Mouse (Mus musculus) megakaryocyte progenitor cell, adult 5-6 weeks (primary cell): ENCODE data around the gene Slc25a48. TPM values are rescaled to one million over a fixed set of nuclear protein-coding genes. Genes with fewer than 3 reads are reported as not detected.

Experiments
- ATAC-seq: replicated peaks from 2 replicates; pipeline ENCODE4 v1.8.0; 2016; ENCODE audit warnings: mild to moderate bottlenecking, moderate TSS enrichment, inconsistent platforms; ENCODE audit not compliant: poor library complexity
- total RNA-seq, 2 experiments: library from RNA; stranded (forward) in 1 of 2; stranded (reverse) in 1 of 2; fragments of 157-497, 149-512 nt in 1 of 2; fragments of 200-1000 nt in 1 of 2; gene quantifications; 2 replicates each; pipeline versions ENCODE4 v1.2.3 to v1.2.4; 2015 to 2017

Gene Slc25a48
- total RNA-seq, 2 experiments from 2014 or later: not detected

DNA sequence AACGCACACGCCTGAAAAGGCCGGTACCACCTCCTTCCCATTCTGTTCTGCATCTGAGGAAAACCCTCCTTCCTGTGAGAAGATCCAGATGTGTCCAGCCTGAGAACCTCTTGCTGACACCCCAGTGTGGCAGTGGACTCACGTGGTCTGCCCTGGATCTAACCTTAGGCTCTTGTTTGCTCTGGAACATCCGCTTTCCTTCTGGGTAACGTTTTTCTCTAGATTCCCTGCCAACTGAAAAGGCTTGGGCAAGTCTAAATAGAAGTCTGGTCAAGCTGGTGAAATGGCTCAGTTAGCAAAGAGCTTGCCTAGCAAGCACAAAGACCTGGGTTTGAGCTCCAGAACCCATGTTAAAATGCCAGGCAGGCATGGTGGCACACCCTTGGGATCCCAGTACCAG lies 6.8 kb downstream of the Slc25a48 start:
- no peak for ATAC-seq

DNA sequence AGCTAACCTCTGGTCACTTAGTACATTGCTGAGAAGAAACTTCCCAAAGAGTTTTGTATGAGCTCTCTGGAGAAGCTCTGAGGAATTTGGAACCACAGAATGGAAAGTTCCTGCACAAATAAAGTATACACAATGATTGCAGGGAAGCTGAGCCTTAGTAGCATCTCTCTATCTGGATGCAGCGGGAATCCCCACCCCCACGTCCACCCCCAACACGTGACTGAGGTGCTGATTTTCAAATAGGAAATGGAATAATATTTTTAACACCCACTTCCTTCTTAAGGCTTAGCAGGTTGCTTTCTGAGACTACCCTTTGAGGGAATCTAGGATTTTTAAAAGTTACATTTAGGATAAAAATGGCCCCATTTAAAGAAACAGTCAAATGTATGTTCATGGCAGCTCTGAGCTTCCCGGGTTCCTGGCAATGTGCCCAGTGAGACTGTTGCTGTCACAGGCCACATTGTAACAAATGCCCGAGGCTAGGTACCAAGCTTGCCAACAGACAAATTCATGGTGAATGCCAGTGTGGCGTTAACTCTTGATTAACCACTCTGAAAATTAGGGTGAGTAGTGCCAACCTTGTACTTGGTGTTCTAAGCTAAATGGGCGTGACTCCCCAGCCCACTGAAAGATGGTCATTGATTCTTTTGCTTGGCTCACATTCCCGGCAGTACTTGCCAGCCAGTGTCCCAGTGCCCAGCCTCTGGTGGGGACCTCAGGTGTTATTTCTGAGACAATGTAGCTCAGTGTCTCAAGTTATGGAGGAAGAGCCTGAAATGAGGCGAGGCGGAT lies 11.3 kb downstream of the Slc25a48 start:
- ATAC-seq: no peak

DNA sequence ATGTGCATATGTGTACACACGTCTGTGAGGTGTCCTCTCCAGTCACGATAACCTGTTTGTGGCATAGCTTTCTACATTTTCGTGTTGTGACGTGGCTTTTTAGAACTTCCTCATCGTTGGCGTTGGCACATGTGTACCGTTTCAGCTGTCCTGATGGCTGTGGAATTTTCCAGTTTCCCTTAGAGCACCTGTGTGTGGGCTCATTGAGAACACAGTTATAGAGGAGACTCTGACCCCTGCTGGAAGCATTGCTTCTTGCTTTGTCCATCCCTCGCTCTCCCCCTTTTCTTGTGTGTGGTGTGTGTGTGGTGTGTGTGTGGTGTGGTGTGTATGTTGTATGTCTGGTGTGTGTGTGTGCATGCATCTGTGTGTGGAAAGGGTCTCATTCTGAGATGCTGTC lies 11.9 kb downstream of the Slc25a48 start:
- ATAC-seq: no peak

DNA sequence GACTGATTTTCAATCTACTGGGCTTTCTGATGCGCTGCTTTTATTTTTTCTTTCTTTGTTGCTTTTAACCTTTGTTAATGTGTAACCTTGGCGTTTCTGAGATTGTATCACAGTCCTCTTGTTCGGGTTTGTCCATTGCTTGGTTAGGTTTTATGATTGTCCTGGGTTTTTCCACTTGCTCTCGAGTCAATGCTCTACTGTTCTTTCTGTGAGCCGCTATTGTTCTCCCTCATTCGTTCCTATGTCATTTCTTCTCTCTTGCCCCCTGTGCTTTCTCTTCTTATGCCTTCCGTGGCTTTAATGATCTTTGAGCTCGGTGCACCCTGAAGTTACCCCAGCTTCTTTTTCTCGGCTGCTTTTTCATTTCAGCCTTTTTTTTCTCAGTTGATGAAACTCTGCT lies 19.8 kb downstream of the Slc25a48 start:
- ATAC-seq: no peak

DNA sequence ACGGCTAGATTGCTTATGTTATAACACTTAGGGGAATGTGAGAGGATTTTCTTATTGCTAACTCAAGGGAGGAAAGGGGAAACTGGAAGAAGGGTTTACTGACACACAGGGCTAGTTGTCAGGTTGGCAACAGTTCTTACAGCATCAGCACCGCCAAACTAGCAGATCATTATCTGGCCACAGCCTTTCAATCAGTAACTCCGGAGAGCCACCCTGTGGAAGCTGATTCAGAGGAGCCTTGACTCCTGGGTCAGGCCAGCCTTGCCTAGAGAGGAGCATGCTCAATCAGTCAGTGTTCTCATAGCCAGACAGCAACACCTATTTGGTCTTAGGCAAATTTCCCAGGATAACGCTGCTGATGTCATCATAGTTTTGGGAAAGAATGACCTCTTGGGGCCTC lies 23.3 kb downstream of the Slc25a48 start:
- ATAC-seq: no peak

DNA sequence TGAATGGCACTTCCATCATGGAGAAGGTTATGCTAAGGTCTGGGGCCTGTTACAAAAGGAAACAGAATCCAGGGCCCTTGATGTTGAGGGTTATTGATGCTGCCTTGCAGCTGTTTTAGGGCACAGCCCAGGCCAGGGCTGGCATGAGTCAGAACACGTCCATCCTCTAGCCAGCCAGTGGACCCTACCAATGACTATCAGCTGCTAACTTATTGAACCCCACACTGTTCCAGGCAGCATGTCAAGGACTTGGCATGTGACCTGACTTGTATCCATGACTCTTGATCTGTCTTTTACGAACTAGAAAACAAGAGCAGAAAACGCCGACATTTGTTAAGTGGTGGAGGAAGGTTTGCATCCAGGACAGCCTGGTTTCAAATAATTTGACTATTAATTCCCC lies 24.6 kb downstream of the Slc25a48 start:
- no peak for ATAC-seq

DNA sequence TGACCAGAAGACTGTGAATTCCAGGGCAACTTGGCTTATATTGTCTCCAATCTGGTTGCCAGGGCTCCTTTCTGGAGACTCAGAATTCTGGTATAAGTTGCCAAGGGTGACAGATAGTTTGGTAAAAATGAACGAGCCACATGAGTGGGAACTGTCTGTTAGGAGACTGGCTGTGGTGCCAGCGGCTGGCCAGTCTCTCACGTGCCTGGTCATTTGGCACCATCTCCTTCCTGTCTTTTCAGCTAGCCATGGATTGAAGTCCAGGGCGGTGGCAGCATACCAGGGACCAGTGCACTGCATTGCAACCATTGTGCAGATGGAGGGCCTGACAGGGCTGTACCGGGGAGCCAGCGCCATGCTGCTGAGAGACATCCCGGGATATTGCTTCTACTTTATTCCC lies 25.1 kb downstream of the Slc25a48 start:
- no peak for ATAC-seq

DNA sequence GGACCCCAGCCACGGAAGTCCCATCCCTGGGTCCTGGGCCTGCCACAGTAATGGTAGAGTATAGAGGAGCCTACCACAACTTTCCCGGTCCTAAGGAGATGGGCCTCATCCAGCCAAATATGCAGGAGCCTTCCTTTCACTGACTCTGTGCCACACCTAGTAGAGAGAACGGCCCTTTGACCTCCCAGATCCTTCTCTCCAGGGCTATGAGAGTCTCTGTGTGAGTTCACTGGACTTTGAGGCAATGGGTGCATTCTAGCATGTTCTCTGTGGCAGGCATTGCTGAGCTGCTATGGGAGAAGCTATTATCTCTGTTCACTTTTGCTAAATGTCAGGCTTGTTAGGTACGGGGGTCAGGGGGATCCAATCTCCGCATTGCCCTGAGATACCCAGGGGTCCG lies 25.6 kb downstream of the Slc25a48 start:
- no peak for ATAC-seq

DNA sequence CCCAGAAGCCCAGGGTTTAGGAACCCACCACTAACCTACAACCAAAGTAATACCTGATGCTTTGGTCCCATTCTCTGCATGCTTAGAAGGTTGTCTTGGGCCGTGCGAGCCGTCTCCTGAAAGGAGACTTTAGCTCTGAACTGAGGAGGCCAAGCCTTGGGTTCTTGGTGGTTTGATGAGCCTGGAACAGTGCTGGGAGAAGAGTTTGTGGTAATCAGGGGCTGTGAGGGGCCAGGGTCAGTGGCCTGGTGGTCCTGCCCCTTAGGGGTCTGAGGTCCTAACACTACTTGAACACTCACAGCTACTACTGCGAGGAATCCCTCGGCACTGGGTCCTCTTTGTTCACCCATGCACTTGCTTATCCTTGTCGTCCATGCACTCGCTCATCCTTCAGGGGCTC lies 29.6 kb downstream of the Slc25a48 start:
- no peak for ATAC-seq

DNA sequence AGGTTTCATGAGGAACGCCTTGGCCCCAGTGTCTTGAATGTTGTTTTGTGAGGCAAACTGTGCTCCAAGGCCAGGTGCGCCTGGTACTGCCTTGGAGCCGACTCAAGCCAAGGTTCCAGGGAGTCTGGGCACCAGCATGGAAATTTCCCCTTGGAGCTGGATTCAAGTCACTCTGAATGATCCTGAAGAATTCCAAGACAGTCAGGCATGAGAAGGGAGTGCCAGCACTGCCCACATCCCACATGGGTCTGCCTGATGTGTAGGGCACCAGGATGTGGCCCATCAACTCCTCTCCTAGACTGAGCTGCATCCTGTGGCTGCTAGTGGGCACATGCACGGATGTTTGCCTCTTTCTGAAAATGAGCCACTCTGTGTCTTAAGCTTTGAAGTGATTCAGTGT lies 30.4 kb downstream of the Slc25a48 start:
- ATAC-seq: no peak

DNA sequence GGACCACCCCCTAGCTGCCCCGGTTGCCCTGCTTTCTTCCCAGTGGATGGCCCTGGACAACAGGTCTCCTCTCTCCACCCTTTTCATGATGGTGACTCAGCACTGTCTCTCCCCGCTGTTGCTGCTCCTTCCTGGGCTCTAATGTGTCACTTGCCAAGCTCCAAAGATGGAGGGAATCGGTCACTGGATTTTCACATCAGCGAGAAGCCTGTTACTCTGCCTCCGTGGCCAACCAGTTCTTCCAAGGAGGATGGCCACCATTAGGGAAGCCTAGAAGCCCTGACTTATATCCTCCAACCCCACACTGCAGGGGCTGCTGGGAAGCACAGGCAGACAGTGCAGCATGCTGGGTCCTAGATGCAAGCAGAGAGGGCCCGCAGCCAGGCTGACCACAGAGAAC lies 33.1 kb downstream of the Slc25a48 start:
- no peak for ATAC-seq

DNA sequence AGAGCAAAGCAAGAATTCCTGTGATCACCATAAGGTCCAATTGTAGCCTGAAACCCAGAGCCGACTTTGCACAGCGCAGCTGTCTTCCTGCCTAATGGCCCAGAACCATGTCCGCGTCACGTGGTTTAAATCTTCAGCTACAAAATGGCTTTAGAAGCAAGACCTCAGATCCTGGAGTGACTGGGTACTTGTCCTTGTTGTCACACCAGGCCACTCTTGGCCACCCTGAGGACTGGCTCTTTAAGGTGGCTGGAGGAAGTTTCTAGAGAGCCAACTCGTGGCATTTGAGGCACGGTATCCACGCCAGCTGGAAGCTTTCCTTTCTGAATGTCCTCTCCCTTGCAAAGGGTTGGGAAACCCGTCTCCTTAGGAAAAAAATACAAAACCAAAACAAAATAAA lies 33.8 kb downstream of the Slc25a48 start:
- ATAC-seq: no peak

DNA sequence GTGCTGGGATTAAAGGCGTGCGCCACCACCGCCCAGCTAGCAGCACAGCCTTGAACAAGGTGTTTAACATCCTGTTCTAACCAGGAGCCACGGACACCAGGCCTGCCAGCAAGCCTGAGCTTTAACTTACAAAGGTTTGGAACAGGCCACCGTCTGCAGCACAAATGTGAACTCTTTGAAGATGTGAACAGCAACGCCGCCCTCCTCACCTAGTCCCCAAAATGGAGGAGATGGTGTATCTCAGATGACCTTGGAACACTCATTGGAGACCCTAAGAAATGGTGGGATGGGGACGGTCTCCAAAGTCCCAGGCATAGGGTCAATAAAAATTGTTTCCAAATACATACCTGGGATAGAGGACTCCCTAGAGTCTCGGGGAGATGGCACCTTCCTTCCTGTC lies 34.5 kb downstream of the Slc25a48 start:
- ATAC-seq: no peak

DNA sequence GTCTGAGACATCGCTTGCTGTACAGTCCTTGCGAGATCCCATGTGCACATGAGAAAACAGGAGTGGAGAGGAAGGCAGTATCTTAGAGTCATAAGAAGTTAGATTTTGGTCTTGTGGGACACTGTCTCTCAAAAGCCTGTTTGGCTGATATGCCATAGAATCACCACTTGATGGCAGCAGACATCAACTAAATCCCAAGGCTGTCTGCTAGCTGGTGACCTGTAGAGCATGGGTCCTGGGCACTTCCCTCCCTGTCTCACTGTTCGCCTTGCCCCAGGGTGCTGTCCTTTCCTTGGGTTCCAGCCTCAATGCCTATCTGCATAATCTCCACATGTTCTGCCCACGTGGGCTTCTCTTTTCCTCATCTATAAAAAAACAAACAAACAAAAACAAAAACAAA lies 37.2 kb downstream of the Slc25a48 start:
- peak; percentile 84 for ATAC-seq

DNA sequence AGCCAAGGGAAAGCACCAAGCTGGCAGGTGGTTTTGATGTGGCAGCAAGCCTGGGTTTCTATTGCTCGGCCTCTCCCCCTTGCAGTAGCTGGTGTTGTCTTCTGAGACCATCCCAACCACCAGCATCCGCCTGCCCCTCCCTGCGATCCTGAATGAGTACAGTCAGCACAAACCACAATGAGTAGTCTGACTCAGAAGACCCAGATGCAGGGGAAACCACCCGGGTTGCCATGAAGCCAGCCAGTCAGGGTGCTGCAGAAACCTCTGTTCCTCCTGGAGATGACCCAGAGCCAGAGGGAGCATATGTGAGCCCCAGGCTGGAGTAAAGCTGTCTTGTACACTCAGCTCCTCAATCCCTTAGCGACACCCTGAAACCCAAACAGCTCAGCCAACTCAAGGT lies 38.6 kb downstream of the Slc25a48 start:
- peak; percentile 81 for ATAC-seq

DNA sequence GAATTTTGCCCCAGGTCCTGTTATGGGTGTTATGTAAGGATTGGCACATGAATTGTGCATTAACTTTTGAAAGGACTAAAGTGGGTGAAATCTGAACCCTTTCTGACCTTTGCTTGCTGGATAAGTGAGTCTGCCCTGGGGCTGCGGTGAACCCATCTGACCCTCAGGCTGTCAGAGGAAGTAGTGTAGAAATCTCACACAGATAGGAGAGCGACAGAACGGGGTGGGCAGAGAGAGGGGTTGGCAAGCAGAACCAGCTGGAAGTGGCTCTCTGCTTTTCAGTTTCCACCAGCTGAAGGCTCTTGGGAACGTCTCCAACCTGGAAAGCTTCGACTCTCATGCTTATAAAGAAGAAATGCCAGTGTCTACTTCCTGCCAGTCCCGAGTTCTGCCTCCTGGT lies 39.1 kb downstream of the Slc25a48 start:
- peak; percentile 63 for ATAC-seq

DNA sequence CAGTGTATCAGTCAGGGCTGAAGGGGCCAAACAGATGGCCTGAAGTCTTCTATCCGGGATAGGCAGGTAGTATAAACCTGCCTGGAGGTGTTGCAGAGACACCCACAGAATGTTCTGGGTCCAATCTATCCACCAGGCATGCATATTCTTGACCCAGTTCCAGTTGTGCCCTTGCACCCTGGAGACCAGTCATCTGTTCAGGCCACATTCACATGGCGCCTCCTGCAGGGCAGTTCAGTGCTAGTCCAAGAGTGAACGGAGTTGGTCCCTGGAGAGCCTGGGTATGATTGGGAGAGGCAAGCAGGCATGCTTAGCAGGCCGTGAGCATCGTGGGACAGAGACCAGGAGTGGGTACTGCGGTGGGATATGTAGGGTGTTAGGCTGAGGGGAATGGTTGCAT lies 39.9 kb downstream of the Slc25a48 start:
- no peak for ATAC-seq

DNA sequence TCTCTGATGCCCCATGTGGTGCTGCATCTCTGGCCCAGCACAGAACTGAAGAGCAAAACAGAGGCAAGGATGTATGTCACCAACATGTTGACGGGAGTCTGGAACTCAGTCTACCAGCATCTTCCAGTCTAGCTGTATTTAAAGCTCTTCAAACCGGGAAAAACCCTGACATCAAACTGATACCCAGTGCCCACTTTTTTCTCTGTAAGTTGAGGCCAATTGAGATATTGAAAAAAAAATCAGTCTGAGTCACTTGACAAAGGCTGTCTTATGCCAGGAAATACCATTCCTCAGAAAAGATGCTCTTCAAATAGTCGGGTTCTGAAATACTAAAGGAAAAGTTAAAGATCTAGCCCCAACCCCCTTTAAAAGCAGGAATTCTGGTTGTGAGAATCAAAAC lies 44.0 kb downstream of the Slc25a48 start, which contains the start of gene Il9:
TSS of gene Il9 (minus strand) at position 101 of the 400 bp plus-strand sequence.
- ATAC-seq: no peak

DNA sequence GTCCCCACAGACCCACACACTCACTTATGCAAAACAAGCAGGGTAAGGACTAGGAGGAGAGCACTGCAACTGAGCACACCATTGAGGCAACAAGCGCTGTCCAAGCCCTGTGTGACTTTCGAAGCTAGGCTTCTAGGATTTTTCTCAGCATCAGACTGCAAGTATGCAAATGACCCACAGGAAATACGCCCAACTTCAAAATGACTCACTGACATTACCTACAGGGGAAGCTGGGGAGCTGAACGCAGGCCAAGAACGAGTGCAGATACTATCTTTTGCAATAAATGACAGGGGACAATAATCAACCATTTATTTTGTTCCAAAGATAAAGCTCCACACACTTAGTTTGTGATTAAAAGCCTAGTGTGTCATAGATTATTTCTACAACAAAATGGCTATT lies 49.9 kb downstream of the Slc25a48 start:
- no peak for ATAC-seq

DNA sequence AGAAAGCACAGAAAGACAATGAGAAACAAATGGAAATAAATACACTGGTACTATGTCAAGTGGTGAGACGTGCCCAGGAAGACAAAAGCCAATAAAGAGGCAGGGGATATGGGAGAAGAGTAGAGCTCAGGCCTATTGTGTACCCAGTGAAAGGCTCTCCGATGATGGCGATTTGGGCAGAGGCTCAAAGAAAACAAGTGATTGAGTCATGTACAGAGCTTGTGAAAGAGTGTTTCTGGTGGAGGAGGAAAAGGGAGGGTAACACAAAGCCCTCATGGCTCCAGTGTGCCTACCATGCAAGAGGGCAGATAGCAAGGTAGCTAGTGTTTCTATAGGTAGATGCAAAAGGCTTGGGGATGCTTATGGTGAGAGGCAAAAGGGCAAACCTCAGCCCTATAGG lies 56.3 kb downstream of the Slc25a48 start:
- ATAC-seq: no peak

DNA sequence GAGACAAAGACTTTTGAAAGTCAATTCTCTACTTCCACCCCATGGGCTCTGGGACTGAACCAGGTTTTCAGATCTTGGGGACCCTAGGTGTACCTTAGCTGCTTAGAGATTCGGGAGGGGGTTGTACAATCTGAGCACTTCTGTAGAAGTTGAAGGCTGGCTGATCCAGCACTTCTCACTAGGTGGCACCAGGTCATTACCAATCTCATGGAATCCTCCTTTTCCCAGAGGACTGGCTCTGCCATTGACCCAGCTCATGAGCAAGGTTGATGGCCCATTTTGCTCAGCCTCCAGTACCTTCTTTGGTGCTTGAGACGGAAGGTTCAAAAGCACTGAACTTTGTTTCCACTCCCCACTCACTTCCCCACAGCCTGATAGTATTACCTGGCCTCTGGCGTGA lies 62.0 kb downstream of the Slc25a48 start:
- no peak for ATAC-seq

DNA sequence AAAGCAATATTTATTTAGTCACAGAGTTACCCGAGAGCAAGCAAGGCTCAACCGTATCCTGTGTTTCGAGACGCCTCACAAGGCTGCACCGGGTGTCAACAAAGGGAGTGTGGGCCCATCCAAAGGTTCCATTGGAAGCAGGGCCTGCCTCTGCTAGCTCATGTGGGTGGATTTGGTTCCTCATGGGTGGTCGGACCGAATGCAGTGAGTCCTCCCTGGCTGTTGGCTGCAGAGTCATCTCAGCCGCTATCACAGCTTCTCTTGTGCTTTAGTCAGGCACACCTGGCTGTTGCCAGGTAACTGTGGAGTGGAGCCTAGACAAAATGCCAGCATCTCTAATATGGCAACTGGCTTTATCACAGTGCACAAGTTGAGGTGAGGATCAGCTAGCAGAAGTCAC lies 62.5 kb downstream of the Slc25a48 start:
- no peak for ATAC-seq

DNA sequence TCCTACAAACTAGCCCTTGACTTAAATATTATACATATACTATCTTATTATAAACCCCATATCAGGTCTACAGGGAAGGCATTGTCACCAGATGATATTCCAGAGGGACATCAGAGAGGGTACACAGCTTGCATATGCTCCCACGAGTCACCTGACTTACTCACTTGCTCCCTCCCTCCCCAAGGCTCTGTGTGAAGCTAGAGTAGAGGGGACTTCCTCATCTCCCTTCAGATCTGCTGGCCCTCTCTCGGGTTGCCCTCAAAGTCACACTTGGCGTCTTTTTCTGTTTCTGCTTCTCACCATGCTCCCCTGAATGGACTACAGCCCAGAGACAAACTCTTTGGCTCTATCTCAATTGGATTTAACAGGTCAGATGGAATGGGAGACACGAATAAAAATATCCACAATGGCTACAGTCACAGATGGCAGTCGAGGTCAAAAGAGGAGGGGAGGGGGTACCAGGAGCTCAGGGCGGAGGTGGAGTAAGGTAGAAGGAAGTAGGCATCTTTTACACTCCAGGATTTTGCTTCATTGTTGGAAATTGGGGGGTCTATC lies 63.8 kb downstream of the Slc25a48 start:
- peak; percentile 50; the same call in 1 of the 2 replicates for ATAC-seq
